Mouse (Mus musculus): Measurements from ENCODE around the gene Sbk3.

- TF ChIP-seq CTCF (IDR thresholded peaks at IDR 0.05; ENCODE audit: low read depth) (no peak), EP300 (optimal IDR thresholded peaks at IDR 0.05) (no peak)
Observed at GRCm38 (mm10) chr7:4937392-4937791, 33.6 kb downstream of the Sbk3 start.
